Mouse (Mus musculus) lung, postnatal 0 days (tissue): Measurements from ENCODE around the gene Chrna9.

Experiments used
- CTCF ChIP-seq: IDR thresholded peaks from 2 replicates; pipeline ENCODE4 v1.5.1; 2016; ENCODE audit warnings: antibody characterized with exemption, mild to moderate bottlenecking
- EP300 ChIP-seq: IDR thresholded peaks from 2 replicates; pipeline ENCODE4 v1.6.1; 2016; ENCODE audit warnings: antibody characterized with exemption, mild to moderate bottlenecking, control low read depth

- TF ChIP-seq EP300 (no peak), CTCF (no peak)
These were observed 65.4 kb downstream of the Chrna9 start for GRCm38 (mm10) chr5:66000074-66000473.
